Mouse (Mus musculus) testis, adult 2 months (tissue): Measurements from ENCODE around the gene Ipcef1. TPM values are rescaled to one million over a fixed set of nuclear protein-coding genes. Genes with fewer than 3 reads are reported as not detected.

Experiments
- H3K27ac ChIP-seq: fragments of 200-500 bp; 2 replicates; pipeline ENCODE4 v1.5.1; 2012; ENCODE audit warnings: low read depth, low read length; ENCODE audit not compliant: control insufficient read depth, insufficient read depth
- H3K27me3 ChIP-seq: fragments of 200-500 bp; 2 replicates; pipeline ENCODE4 v1.6.1; 2012; ENCODE audit warnings: mild to moderate bottlenecking, low read length, moderate library complexity; ENCODE audit not compliant: control insufficient read depth, insufficient read depth
- H3K36me3 ChIP-seq: fragments of 200-500 bp; 2 replicates; pipeline ENCODE4 v1.6.1; 2012; ENCODE audit warnings: mild to moderate bottlenecking, low read length; ENCODE audit not compliant: control insufficient read depth, insufficient read depth
- H3K4me1 ChIP-seq: fragments of 200-500 bp; 2 replicates; pipeline ENCODE4 v1.6.1; 2012; ENCODE audit warnings: low read length; ENCODE audit not compliant: control insufficient read depth, insufficient read depth
- H3K4me3 ChIP-seq: fragments of 200-500 bp; 2 replicates; pipeline ENCODE4 v1.5.1; 2012; ENCODE audit warnings: low read depth, mild to moderate bottlenecking, low read length, moderate library complexity, mixed read lengths; ENCODE audit not compliant: control insufficient read depth
- CTCF ChIP-seq: fragments of 200-500 bp; IDR thresholded peaks from 2 replicates; pipeline ENCODE4 v1.5.1; 2012; ENCODE audit warnings: low read depth, mild to moderate bottlenecking, inconsistent platforms, low read length, moderate library complexity; ENCODE audit not compliant: control insufficient read depth, insufficient read depth, insufficient replicate concordance
- POLR2A ChIP-seq: fragments of 200-500 bp; IDR thresholded peaks from 2 replicates; pipeline ENCODE4 v1.6.1; 2012; ENCODE audit warnings: low read depth, mild to moderate bottlenecking, inconsistent platforms, low read length, moderate library complexity; ENCODE audit not compliant: control insufficient read depth
- polyA plus RNA-seq: library from polyadenylated mRNA; depleted of rRNA; stranded (reverse); fragments of >200 nt; gene quantifications from 2 replicates; pipeline ENCODE4 v1.2.3, GENCODE M21; 2012

Ipcef1 gene
- polyA plus RNA-seq, 1 experiment = not detected

- Histone ChIP-seq H3K36me3 (no peaks in the 10 kb centered on the region), H3K27ac (no peak overlapping the region), H3K4me3 (no peak overlapping the region), H3K4me1 (no peaks in the 10 kb centered on the region), H3K27me3 (no peaks in the 10 kb centered on the region)
- TF ChIP-seq POLR2A = no peak
- no peak for TF ChIP-seq CTCF
Measured at GRCm38 (mm10) chr10:6986246-6986645, 66.0 kb downstream of the Ipcef1 start.

- no peaks in the 10 kb centered on the region for H3K36me3 ChIP-seq
- TF ChIP-seq CTCF = no peak
- no peak for TF ChIP-seq POLR2A
- no peaks in the 10 kb centered on the region for H3K4me1 ChIP-seq
- no peak overlapping the region for H3K4me3 ChIP-seq
- no peak overlapping the region for H3K27ac ChIP-seq
- no peaks in the 10 kb centered on the region for H3K27me3 ChIP-seq
Measured at GRCm38 (mm10) chr10:6983431-6983830, 68.8 kb downstream of the Ipcef1 start.

GRCm38 (mm10) chr10:6982751-6983151 is 69.5 kb downstream of the Ipcef1 start:
- Histone ChIP-seq H3K4me1 (no peaks in the 10 kb centered on the region), H3K4me3 (no peak overlapping the region), H3K27ac (no peak overlapping the region), H3K36me3 (no peaks in the 10 kb centered on the region), H3K27me3 (no peaks in the 10 kb centered on the region)
- TF ChIP-seq CTCF = no peak
- TF ChIP-seq POLR2A = no peak

GRCm38 (mm10) chr10:6980236-6980635 is 72.0 kb downstream of the Ipcef1 start:
- Histone ChIP-seq H3K4me3 (no peak overlapping the region), H3K27ac (no peak overlapping the region)

GRCm38 (mm10) chr10:6979789-6980188 is 72.5 kb downstream of the Ipcef1 start:
- Histone ChIP-seq H3K4me3 (no peak overlapping the region), H3K36me3 (no peaks in the 10 kb centered on the region), H3K4me1 (no peaks in the 10 kb centered on the region), H3K27ac (no peak overlapping the region), H3K27me3 (no peaks in the 10 kb centered on the region)
- no peak for TF ChIP-seq CTCF
- TF ChIP-seq POLR2A = no peak

More at GRCm38 (mm10) chr10:6980236-6980635, 72.0 kb downstream of the Ipcef1 start:
- Histone ChIP-seq H3K27me3 (no peaks in the 10 kb centered on the region), H3K36me3 (no peaks in the 10 kb centered on the region), H3K4me1 (no peaks in the 10 kb centered on the region)
- TF ChIP-seq CTCF (no peak), POLR2A (no peak)

- TF ChIP-seq CTCF = no peak
- no peak for TF ChIP-seq POLR2A
- Histone ChIP-seq H3K36me3 (no peaks in the 10 kb centered on the region), H3K27me3 (no peaks in the 10 kb centered on the region), H3K4me1 (no peaks in the 10 kb centered on the region), H3K4me3 (no peak overlapping the region), H3K27ac (no peak overlapping the region)
Measured at GRCm38 (mm10) chr10:6979216-6979615, 73.1 kb downstream of the Ipcef1 start.

GRCm38 (mm10) chr10:6978733-6979132 is 73.5 kb downstream of the Ipcef1 start:
- TF ChIP-seq POLR2A = no peak
- TF ChIP-seq CTCF = no peak
- H3K27ac ChIP-seq = no peak overlapping the region
- no peaks in the 10 kb centered on the region for H3K4me1 ChIP-seq
- H3K27me3 ChIP-seq = no peaks in the 10 kb centered on the region
- H3K4me3 ChIP-seq = no peak overlapping the region
- H3K36me3 ChIP-seq = no peaks in the 10 kb centered on the region

GRCm38 (mm10) chr10:6977843-6978242 is 74.4 kb downstream of the Ipcef1 start:
- H3K4me3 ChIP-seq = no peak overlapping the region
- TF ChIP-seq CTCF = no peak
- no peak for TF ChIP-seq POLR2A
- no peaks in the 10 kb centered on the region for H3K27me3 ChIP-seq

More at GRCm38 (mm10) chr10:6977843-6978242, 74.4 kb downstream of the Ipcef1 start:
- Histone ChIP-seq H3K4me1 (no peaks in the 10 kb centered on the region), H3K36me3 (no peaks in the 10 kb centered on the region), H3K27ac (no peak overlapping the region)
